Mouse (Mus musculus) lung, postnatal 0 days (tissue): ENCODE measurements around the gene Muc13.

Experiments
- CTCF ChIP-seq: IDR thresholded peaks from 2 replicates; pipeline ENCODE4 v1.5.1; 2016; ENCODE audit warnings: antibody characterized with exemption, mild to moderate bottlenecking
- EP300 ChIP-seq: IDR thresholded peaks from 2 replicates; pipeline ENCODE4 v1.6.1; 2016; ENCODE audit warnings: antibody characterized with exemption, mild to moderate bottlenecking, control low read depth

GRCm38 (mm10) chr16:33775733-33776335 is 18.0 kb upstream of the Muc13 start:
- TF ChIP-seq CTCF (no peak), EP300 (no peak)
